Mouse (Mus musculus) frontal cortex, adult 2 months (tissue): ENCODE results near the gene Klre1. TPM values are rescaled to one million over a fixed set of nuclear protein-coding genes. Genes with fewer than 3 reads are reported as not detected.
"Not testable (repeated sequence)": the region's sequence is repeated elsewhere in the genome, so short reads cannot be mapped to it uniquely, and the experiment has no call there.

Experiments used
- DNase-seq, 2 experiments: peaks; one replicate each; pipeline ENCODE4 v3.0.0; 2022; ENCODE audit warnings: low spot score in 1 of 2; ENCODE audit errors: extremely low spot score in 1 of 2
- polyA plus RNA-seq: library from polyadenylated mRNA; depleted of rRNA; stranded (reverse); fragments of >200 nt; gene quantifications from 2 replicates; pipeline ENCODE4 v1.2.3, GENCODE M21; 2012; rRNA removed

The Klre1 gene
- polyA plus RNA-seq, 1 experiment: 0.38 TPM

DNA sequence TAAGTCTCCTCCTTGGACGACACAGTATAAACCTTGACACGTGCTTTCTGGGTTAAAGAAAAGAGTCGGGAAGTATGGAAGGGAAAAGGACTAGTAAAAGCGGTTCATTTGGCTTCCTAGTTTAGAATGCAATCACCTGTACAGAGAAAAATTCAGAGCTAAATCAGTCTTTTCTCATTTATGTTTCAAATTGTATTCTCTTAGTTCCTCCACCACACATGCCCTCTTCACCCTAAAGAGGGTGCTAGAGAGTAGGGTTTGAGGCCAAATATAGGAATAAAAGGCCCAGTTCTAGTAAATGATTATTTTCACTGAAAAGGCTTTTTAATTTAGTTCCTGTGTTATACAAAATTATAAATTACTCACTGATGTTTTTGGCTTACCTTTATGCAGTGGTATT, 3.6 kb downstream of the Klre1 start:
- peak in 1 of 2 experiments; percentile 43 for DNase-seq

DNA sequence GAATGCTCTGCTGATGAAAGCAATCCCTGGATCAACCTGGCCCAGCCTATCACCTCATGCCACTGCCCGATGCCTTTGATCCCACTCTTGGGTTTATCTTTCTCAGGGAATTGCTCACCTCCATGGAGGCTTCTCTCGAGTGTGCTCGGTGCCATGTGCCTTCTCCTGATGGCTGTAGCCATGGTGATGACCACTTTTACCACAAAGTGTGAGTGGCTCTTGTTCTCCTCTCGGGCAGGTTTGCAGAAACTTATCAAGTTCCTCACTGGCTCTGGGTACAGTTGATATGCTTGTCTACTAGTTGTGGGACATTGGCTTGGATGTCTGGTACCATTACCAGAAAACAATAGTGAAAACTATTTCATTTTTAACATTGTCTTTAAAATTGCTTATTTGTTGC, 4.2 kb downstream of the Klre1 start:
- DNase-seq: no peak

DNA sequence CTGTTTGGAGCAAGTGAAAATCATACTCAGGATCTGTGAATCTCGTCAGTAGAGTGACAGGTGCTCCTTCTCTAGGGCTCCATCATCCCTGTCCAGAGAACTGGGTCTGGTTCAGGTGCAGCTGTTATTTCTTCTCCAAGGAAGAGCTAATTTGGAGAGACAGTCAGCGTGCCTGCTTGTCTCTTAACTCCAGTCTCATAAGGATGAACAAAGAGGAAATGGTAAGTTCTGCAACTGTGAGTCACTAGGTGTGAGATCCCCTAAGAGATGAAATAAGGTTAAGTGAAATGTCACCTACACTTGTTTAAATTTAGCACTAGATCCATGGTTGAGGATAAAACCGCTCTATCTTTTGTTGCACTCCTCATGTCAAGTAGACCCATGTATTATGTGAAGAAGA, 5.3 kb downstream of the Klre1 start:
- DNase-seq: no peak

DNA sequence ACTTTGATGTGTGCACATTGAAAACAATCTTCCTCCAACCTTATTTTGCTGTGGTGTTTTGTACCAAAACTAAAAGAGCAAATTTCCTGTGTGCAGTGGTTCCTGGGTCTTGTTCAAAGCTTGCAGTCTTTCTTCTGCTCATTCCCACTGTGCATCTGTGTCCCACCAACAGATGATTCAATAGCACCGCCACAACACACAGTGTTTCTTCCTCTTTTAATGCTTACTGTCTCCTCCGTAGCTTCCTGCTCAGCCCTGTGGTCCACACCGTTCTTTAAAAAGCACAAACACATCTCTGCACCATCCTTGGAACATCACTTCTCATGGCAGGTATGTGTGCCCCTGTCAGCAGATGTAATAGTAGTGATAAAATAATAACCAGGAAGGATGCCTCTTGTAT, 13.8 kb downstream of the Klre1 start, which contains the start of gene Klrd1:
Gene Klrd1 (plus strand): TSS at position 275 of the 400 bp plus-strand sequence.
- no peak for DNase-seq

DNA sequence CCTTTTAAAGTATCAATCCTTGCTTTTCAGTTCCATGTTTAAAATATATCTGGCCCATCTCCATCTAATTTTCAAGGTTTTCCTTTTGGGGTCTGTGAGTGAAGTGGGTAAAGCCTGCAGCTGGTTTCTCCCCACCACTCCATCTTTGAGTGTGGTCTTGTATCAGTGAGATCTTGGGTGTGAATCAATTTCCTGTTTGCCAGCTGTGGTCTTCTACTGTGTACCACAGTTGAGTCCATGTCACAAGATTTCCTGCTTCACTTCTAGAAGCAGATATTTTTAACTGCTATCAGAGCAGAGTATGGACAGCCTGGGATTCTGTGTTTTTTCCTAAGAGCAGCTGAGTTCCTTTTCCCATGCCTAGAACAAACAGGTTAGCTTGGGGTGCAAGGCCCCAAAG, 30.7 kb downstream of the Klre1 start:
- DNase-seq: no peak

- DNase-seq: no peak
Measured at GRCm38 (mm10) chr6:129623735-129624134, 46.0 kb downstream of the Klre1 start, which contains the start of gene Klrk1. Gene Klrk1, minus strand, starts transcription at chr6:129623864.

GRCm38 (mm10) chr6:129631046-129631445, 53.3 kb downstream of the Klre1 start:
- not testable (repeated sequence) for DNase-seq

Other genes with a start within 250 kb of the Klre1 start
- not detected in 2 replicates for gene 4922502D21Rik, start 246.1 kb upstream of the Klre1 start, polyA plus RNA-seq
- 0.36 and 0.44 TPM in 2 replicates for gene Clec12a, start 235.2 kb upstream of the Klre1 start, polyA plus RNA-seq
- 0.13 and 0.22 TPM in 2 replicates for gene Clec12b, start 192.0 kb upstream of the Klre1 start, polyA plus RNA-seq
- 0.15 TPM in 1 of 2 replicates, not detected in the other for gene Clec1b, start 180.6 kb upstream of the Klre1 start, polyA plus RNA-seq
- 0.11 TPM in 1 of 2 replicates, not detected in the other for gene Clec9a, start 169.0 kb upstream of the Klre1 start, polyA plus RNA-seq
- 1.4 and 1.9 TPM in 2 replicates for gene Clec1a, start 125.9 kb upstream of the Klre1 start, polyA plus RNA-seq
- 0.20 and 0.63 TPM in 2 replicates for gene Olr1, start 70.7 kb upstream of the Klre1 start, polyA plus RNA-seq
- gene Tmem52b, start 65.3 kb upstream of the Klre1 start, polyA plus RNA-seq: not detected in 2 replicates
- gene Gabarapl1, start 44.7 kb upstream of the Klre1 start, polyA plus RNA-seq: 510 and 530 TPM in 2 replicates
- gene Klrd1, start 13.9 kb downstream of the Klre1 start, polyA plus RNA-seq: 0.21 and 0.22 TPM in 2 replicates
- gene Klrk1, start 46.0 kb downstream of the Klre1 start, polyA plus RNA-seq: 0.04 TPM in 1 of 2 replicates, not detected in the other
- gene Klrc3, start 65.4 kb downstream of the Klre1 start, polyA plus RNA-seq: not detected in 2 replicates
- gene Klrc2, start 82.8 kb downstream of the Klre1 start, polyA plus RNA-seq: not detected in 2 replicates
- gene Klrc1, start 101.1 kb downstream of the Klre1 start, polyA plus RNA-seq: not detected in 2 replicates
- gene Klri1, start 139.2 kb downstream of the Klre1 start, polyA plus RNA-seq: not detected in 2 replicates
- gene Klri2, start 162.6 kb downstream of the Klre1 start, polyA plus RNA-seq: 0.08 TPM in 1 of 2 replicates, not detected in the other
- not detected in 2 replicates for gene Gm156, start 206.4 kb downstream of the Klre1 start, polyA plus RNA-seq